Mouse (Mus musculus) cerebellum, adult 2 months (tissue): Measurements from ENCODE around the gene Pmm1.

Source experiments
- CTCF ChIP-seq: fragments of 200-500 bp; IDR thresholded peaks from 2 replicates; pipeline ENCODE4 v1.5.1; 2011; ENCODE audit warnings: low read depth, mild to moderate bottlenecking, control low read depth, low read length, moderate library complexity, borderline replicate concordance; ENCODE audit not compliant: insufficient read depth
- POLR2A ChIP-seq: fragments of 200-500 bp; IDR thresholded peaks from 2 replicates; pipeline ENCODE4 v1.6.1; 2011; ENCODE audit warnings: low read length, control low read depth, borderline replicate concordance; ENCODE audit not compliant: insufficient read depth

GRCm38 (mm10) chr15:81967821-81968220, 7.1 kb upstream of the Pmm1 start:
- TF ChIP-seq POLR2A, result no peak
- TF ChIP-seq CTCF, result no peak
